Mouse (Mus musculus) gastrocnemius, adult 18-20 months (tissue): ENCODE data around the gene Mapk12. TPM values are rescaled to one million over a fixed set of nuclear protein-coding genes. Genes with fewer than 3 reads are reported as not detected.

ENCODE experiments used
- DNase-seq: peaks from one replicate; pipeline ENCODE4 v3.0.0; 2021; ENCODE audit warnings: low spot score
- microRNA-seq: library from miRNA; unstranded; fragments of <30 nt; microRNA quantifications from one replicate; pipeline ENCODE4 v1.2.0, GENCODE M21; 2021
- total RNA-seq, 2 experiments: library from RNA; stranded (reverse); gene quantifications; 2 replicates each; pipeline ENCODE4 v1.2.3; 2021

Gene Mapk12
- total RNA-seq, 2 experiments from 2014 or later, result 142 to 145 TPM

DNA sequence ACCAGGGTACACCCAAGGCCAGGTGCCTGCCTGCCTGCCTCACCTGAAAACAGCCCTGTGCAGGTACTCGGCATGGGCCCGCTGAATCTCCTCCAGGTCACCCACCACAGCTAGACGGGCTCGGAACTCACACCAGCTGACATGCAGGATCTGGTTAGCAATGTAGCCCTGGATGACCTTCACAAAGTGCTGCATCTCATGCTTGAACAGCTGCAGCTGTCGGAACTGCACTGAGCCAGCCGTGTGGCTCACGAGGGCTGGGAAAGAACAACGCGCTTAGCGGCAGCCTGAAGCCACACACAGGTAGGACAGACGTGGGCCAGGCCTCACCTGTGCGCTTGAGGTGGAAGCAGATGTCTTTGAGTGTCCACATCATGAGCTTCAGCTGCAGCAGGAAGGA, 39.7 kb downstream of the Mapk12 start:
- no peak for DNase-seq

DNA sequence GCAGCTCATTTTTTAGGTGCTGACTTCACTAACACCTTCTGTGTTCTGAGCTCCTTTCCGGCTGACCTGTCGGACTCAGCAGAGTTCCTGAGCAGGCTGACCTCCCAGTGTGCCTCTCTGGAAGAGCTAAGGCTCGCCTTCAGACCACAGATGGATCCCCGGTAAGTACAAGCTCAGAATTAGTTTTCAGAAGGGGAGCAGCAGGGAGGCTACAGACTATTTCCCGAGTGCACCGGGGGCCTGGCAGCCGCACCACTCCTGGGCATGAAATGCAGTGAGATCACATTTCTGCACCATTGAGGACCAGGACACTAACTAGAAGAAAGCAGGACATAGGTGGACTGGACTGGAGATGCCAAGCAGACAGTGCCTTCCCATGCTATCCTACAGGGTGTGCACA, 41.9 kb downstream of the Mapk12 start:
- DNase-seq, result no peak

DNA sequence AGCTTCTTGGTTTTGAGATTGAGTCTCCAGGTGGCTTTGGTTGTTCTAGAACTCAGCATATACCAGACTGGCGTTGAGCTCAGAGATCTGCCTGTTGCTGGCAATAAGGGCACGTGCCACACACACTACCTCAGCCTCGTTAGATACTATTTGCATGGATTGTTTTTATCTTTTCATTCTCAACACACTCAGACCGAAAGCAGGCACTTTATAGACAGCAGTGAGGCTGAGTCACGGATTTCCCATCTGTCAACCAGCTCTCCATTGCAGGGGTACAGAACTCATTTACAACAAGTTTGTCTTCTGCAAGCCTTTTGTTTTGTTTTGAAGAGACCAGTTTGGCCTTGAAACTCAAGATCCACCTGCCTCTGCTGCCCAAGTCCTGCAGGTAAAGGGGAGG, 43.1 kb downstream of the Mapk12 start:
- no peak for DNase-seq

DNA sequence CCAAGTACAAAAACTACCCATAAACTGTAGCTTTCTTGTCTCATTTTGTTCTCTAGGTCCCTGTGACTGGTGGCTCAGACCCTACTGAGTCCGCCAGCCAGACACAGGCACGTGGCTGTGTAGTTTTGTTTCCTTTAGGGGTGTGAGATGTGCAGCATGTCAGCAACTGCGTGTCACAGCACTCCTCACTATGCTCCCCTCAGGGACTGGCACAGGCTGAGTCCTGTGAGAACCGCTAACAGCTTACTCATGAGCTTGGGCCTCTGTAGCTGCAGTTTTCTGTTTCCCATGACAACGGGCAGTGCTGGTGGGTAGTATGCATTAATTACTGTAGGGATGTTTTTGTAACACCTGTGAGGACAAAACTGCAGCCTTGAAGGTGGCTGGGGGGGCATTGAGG, 48.3 kb downstream of the Mapk12 start:
- DNase-seq, result no peak

DNA sequence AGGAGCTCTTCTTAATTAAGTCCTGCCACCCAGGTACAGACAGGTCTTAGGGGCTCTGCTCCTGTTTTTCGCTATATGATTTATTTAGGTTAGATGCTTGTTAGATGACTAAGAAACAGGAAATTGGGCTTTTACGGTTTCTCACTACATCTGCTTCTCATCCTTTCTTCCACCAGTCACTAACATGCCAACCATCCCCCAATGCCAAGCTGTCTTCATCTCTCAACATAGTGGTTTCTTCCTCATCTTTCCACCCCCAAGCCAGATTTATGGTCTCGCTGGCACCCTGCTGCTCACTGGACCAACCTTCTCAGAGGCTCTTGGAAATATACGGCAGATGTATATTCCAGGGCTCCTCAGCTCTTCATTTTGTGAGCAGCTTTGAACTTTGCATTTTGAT, 49.8 kb downstream of the Mapk12 start:
- DNase-seq, result no peak

DNA sequence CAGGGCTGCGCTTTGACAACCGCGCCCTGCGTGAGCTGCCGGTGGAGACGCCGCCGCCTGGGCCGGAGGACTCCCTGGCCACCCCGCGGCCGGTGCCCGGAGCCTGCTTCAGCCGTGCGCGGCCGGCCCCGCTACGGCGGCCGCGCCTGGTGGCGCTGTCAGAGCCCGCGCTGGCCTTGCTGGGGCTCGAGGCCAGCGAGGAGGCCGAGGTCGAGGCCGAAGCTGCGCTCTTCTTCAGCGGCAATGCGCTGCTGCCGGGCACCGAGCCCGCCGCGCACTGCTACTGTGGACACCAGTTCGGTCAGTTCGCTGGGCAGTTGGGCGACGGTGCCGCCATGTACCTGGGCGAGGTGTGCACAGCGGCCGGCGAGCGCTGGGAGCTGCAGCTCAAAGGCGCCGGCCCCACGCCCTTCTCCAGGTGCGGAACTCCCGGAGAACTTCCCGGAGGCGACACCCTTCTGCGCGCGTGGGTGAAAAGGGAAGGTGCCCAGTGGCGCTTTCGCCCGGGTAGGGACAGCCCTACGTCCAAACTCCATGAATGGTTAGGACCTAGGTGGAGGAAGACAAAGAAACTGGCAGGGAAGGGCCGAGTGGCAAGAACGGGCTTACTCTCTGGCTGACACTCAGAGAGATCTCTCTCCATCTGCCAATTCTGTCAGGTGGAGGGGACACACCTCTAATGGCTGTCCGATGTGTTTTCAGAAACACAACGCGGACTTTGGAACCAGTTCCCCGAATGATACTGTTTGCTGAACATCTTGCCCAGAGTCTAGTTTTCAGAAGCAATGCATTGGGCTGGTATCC, 51.1 kb downstream of the Mapk12 start:
- DNase-seq, result peak; percentile 17

DNA sequence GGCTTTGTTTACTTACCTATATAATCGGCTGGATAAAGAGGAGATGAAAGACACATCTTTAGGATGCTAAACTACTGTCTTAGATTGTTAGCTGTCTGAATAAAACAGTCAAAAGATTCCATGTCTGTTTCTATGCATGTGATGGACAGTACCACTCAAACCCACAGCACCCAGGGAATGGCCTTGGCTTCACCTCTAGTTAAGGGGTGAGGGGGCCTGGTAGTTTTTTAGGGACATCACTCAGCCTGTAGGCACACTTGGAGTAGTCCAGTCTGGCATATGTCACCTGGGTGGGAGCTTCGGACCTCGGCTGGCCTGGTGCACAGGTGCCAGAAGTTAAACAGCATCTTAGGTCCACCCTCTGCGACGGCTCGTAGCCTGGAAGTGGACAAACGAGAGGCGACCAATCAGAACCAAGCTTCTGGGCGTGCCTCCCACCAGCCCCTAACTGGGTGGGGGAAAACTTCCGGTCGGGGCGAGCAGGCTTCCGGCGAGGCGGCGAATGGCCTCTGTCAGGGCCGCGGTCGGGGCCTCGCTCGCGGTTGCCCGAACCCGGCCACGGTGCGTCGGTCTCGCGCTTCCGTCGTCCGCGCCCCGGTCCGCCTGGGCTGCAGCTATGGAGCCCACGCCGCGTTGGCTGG, 51.8 kb downstream of the Mapk12 start, which contains the start of gene Selenoo:
Gene Selenoo (plus strand): TSS at position 478 of the 641 bp plus-strand sequence.
- DNase-seq, result peak; percentile 92

DNA sequence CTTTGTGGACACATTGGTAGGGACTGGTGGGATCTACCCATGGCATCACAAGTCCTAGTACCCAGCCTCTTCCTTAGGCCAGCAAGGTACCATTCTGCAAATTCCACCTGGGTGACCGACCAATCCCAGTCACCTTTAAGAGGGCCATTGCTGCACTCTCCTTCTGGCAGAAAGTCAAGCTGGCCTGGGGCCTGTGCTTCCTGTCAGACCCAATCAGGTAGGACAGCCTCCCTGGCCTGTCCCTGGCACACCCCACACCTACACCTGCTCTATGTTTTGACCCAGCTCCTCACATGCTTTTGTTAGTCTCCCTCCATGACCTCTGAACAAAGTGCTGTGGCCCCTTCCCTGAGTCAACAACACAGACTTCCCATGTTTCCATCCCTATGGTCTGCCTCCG, 55.7 kb downstream of the Mapk12 start:
- DNase-seq, result no peak

DNA sequence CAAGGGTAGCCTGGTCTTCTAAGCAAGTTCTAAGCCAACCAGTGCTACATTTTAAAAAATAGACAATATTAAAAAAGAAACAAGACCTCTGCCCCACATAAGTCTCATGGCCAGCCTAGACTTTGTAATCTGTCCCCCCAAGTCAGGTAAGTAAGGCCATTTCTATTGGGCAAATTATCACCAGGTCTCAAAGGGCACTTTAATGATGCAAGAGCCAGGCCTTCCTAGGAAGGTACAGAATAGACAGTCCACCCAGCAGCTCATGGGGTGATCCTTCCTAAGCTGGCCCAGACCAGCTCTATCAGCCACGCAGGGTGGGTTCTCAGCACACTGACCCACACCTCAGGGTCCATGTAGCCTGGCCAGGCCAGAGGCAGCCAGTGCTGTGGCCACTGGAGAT, 56.6 kb downstream of the Mapk12 start:
- no peak for DNase-seq

Small RNA genes within 50 kb of the gene (microRNA-seq; reads per million reads assigned to microRNA genes)
- 3.1 reads per million for gene Mir6958
- not detected for gene Mir7118

Other genes with a start within 250 kb of the Mapk12 start
- gene Ttll8, start 186.3 kb downstream of the Mapk12 start, total RNA-seq, result not detected
- gene Mlc1, start 161.7 kb downstream of the Mapk12 start, total RNA-seq, result not detected
- not detected for gene Mov10l1, start 157.8 kb downstream of the Mapk12 start, total RNA-seq
- gene Panx2, start 81.0 kb downstream of the Mapk12 start, total RNA-seq, result not detected
- 10 to 100 TPM; 31.6 to 36.1 TPM for gene Trabd, start 65.6 kb downstream of the Mapk12 start, total RNA-seq
- 10 to 100 TPM; 14.7 to 15.5 TPM for gene Selenoo, start 51.6 kb downstream of the Mapk12 start, total RNA-seq
- 1 to 10 TPM; 6.9 to 8.4 TPM for gene Tubgcp6, start 17.6 kb downstream of the Mapk12 start, total RNA-seq
- 1 to 10 TPM; 5.7 to 5.9 TPM for gene Hdac10, start 12.0 kb downstream of the Mapk12 start, total RNA-seq
- gene Mapk11, start 8.9 kb upstream of the Mapk12 start, total RNA-seq, result 1 to 10 TPM in 1 of 2 experiments, under 1 TPM in 1; 0.89 to 1.9 TPM
- 1 to 10 TPM; 4.0 to 8.2 TPM for gene Plxnb2, start 40.1 kb upstream of the Mapk12 start, total RNA-seq
- gene Dennd6b, start 55.8 kb upstream of the Mapk12 start, total RNA-seq, result 1 to 10 TPM; 8.8 to 9.6 TPM
- 10 to 100 TPM; 90.7 to 93.0 TPM for gene Ppp6r2, start 70.8 kb upstream of the Mapk12 start, total RNA-seq
- gene Sbf1, start 174.6 kb upstream of the Mapk12 start, total RNA-seq, result 10 to 100 TPM; 59.4 to 61.0 TPM
- gene Adm2, start 182.0 kb upstream of the Mapk12 start, total RNA-seq, result not detected
- gene Miox, start 193.7 kb upstream of the Mapk12 start, total RNA-seq, result under 1 TPM in 1 of 2 experiments, not detected in 1; 0.48 TPM
- gene Lmf2, start 215.0 kb upstream of the Mapk12 start, total RNA-seq, result 10 to 100 TPM; 11.4 to 12.5 TPM
- 10 to 100 TPM; 39.2 to 46.1 TPM for gene Ncaph2, start 215.0 kb upstream of the Mapk12 start, total RNA-seq
- gene Sco2, start 233.1 kb upstream of the Mapk12 start, total RNA-seq, result 10 to 100 TPM; 12.4 to 13.9 TPM
- gene Tymp, start 236.3 kb upstream of the Mapk12 start, total RNA-seq, result under 1 TPM; 0.31 to 0.43 TPM
- gene Odf3b, start 238.6 kb upstream of the Mapk12 start, total RNA-seq, result under 1 TPM in 1 of 2 experiments, not detected in 1; 0.64 TPM
- gene Klhdc7b, start 244.2 kb upstream of the Mapk12 start, total RNA-seq, result not detected